Mouse (Mus musculus): Measurements from ENCODE around the gene Mthfr.

DNA sequence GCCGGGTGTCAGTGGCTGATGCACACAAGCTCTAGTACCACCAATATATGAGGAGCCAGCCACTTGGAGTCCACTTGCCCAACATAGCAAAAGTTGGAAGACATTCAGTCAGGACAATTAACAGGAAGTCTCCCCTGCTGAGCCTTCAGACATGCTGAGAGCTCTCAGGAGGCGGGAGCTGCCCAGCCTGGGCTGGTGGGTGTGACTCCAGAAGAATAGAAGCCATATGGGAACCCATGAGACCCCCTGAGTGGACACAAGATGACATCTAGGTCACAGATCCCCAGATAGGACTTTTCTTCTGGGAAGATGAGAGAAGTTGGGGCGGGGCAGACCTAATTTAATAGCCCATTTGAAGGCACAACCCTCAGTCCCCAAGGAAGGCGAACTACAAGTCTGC, 50.3 kb downstream of the Mthfr start:
- TF ChIP-seq CTCF (IDR thresholded peaks at IDR 0.05; ENCODE audit: low read depth), result no peak
- no peak for TF ChIP-seq EP300 (IDR thresholded peaks at IDR 0.05; ENCODE audit: low read depth)

Measured in liver, postnatal 0 days (tissue).